Mouse (Mus musculus) heart, postnatal 0 days (tissue): Measurements from ENCODE around the gene Pcif1.

ENCODE experiments used
- CTCF ChIP-seq: IDR thresholded peaks from 2 replicates; pipeline ENCODE4 v1.5.1; 2016; ENCODE audit warnings: antibody characterized with exemption, control low read depth, low read depth
- EP300 ChIP-seq: IDR thresholded peaks from 2 replicates; pipeline ENCODE4 v1.6.1; 2016; ENCODE audit warnings: antibody characterized with exemption, low read depth

DNA sequence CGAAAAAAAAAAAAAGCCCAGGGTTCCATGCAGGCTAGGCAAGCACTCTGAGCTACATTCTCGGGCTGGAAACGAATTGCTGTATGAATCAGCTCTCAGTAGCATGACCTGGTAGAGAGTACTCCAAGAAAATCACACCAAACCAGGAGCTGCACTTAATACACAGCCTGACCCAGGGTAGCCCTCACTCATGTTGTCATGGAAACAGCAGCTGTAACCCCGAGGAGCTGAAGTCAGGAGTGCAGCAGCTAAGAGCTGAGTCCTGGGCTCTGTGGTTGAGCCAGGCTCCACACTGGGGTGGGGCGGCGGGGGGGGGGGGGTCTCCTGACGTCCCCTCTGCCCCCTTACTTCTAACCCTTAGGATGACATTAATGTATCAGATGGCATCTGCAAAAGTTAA lies 42.9 kb downstream of the Pcif1 start:
- TF ChIP-seq CTCF = no peak
- no peak for TF ChIP-seq EP300
